9 mouse cellular contexts compared by ENCODE assay signal in the genomic region with DNA sequence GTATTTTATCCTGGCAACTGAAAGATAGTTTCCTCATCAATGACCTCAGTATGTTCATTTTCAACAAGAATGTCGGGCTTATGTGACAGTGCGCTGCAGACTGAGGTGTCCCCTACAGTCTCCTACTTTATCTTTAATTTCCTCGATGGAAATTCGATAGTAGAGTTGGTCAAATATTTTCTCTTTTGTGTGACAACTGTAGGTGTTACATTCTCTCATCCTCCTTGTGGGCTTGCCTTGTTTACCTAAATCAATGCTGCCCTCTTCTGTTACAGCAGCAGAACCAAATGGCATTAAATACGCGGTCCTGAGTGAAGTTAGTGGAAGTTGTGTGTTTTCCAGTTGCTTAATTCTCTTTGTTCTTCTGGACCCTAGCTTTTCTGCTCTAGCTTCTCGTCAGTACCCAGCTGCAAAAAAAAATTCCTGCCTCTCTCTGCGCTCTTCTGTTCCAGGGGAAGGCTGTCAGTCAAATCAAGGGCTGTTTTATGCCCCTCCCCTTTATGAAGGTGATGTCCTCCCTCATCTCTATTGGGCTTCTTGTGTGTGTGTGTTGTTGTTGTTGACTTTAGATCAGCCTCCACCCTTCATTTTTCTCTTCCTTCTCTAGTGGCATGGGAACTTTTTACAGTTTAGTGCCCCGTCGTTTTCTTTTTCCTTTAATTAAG.
DNase-seq lines count a peak whose midpoint lies in the region; ATAC-seq and TF ChIP-seq lines count a peak whose summit lies in the region.
"Had no signal": no experiment of that assay in that cellular context is flagged by ENCODE, and none has a peak within 500 bp of the region (broad histone marks: within the 10 kb centered on the region; RNA-seq: fewer than 3 reads in every experiment).

No protein-coding gene starts in this region.

- no peaks in the 10 kb centered on the region for H3K4me1 ChIP-seq in embryonic facial prominence, embryonic 11.5 days (ENCODE audit: control insufficient read depth, insufficient read depth, low read length)
- peaks cover 17% of the 10 kb centered on the region for H3K4me1 ChIP-seq in embryonic facial prominence, embryonic 10.5 days
- peaks cover 3% of the 10 kb centered on the region; the same call in 1 of the 2 replicates for H3K4me1 ChIP-seq in kidney, adult 2 months (ENCODE audit: control insufficient read depth, insufficient read depth, low read length)
- H3K4me1 ChIP-seq in neural tube, embryonic 14.5 days (ENCODE audit: control insufficient read depth, insufficient read depth, low read length) = no peaks in the 10 kb centered on the region

- 40% methylated on average over 10 of the region's 10 CpGs for WGBS in embryonic facial prominence, embryonic 11.5 days
- 44% methylated on average over 10 of the region's 10 CpGs for WGBS in embryonic facial prominence, embryonic 10.5 days
- 22% methylated on average over 10 of the region's 10 CpGs for WGBS in kidney, adult 2 months
- 48% methylated on average over 10 of the region's 10 CpGs for WGBS in neural tube, embryonic 14.5 days

- H3K27ac ChIP-seq in embryonic facial prominence, embryonic 11.5 days (replicated peaks; ENCODE audit: low read depth, low read length) = no peak overlapping the region
- H3K27ac ChIP-seq in embryonic facial prominence, embryonic 10.5 days (replicated peaks) = no peak overlapping the region
- H3K27ac ChIP-seq in kidney, adult 2 months (ENCODE audit: insufficient read depth, low read depth, low read length) = no peak overlapping the region
- H3K27ac ChIP-seq in neural tube, embryonic 14.5 days (ENCODE audit: low read depth, low read length) = no peak overlapping the region

- H3K4me2 ChIP-seq in embryonic facial prominence, embryonic 11.5 days (ENCODE audit: low read depth, low read length) = no peak overlapping the region
- no peak overlapping the region for H3K4me2 ChIP-seq in neural tube, embryonic 14.5 days (ENCODE audit: low read depth, low read length)

- H3K27me3 ChIP-seq in embryonic facial prominence, embryonic 11.5 days (ENCODE audit: control insufficient read depth, insufficient read depth, low read length) = no peaks in the 10 kb centered on the region; the same call in 1 of the 2 replicates
- no peaks in the 10 kb centered on the region for H3K27me3 ChIP-seq in embryonic facial prominence, embryonic 10.5 days (replicated peaks; ENCODE audit: low read depth, poor library complexity, severe bottlenecking)
- H3K27me3 ChIP-seq in kidney, adult 2 months (replicated peaks; ENCODE audit: control insufficient read depth, insufficient read depth, low read length) = no peaks in the 10 kb centered on the region
- H3K27me3 ChIP-seq in neural tube, embryonic 14.5 days (ENCODE audit: control insufficient read depth, insufficient read depth, low read length) = no peaks in the 10 kb centered on the region

- no peaks in the 10 kb centered on the region for H3K9me3 ChIP-seq in embryonic facial prominence, embryonic 11.5 days (replicated peaks; ENCODE audit: control insufficient read depth, low read length)
- no peaks in the 10 kb centered on the region for H3K9me3 ChIP-seq in embryonic facial prominence, embryonic 10.5 days
- H3K9me3 ChIP-seq in neural tube, embryonic 14.5 days (ENCODE audit: control insufficient read depth, low read length) = no peaks in the 10 kb centered on the region
- H3K9me3 ChIP-seq: G1E had no signal

- no peak for ATAC-seq in embryonic facial prominence, embryonic 11.5 days (replicated peaks; ENCODE audit: insufficient number of reproducible peaks, low FRiP score, low TSS enrichment, low read depth)
- peak; percentile 65; the same call in 1 of the 2 replicates for ATAC-seq in neural tube, embryonic 14.5 days (ENCODE audit: low read depth)
- ATAC-seq in cerebellum, adult (ENCODE audit: insufficient number of reproducible peaks, low FRiP score, low TSS enrichment) = no peak

- DNase-seq in embryonic facial prominence, embryonic 11.5 days (ENCODE audit: low spot score) = peak; percentile 45
- DNase-seq in embryonic facial prominence, embryonic 10.5 days (ENCODE audit: low spot score) = no peak
- DNase-seq in right cerebral cortex, adult 18-20 months = peak; percentile 16
- no peak for DNase-seq in right cerebral cortex, postnatal 25 days
- DNase-seq in kidney, adult 2 months = peak; percentile 58
- no peak for DNase-seq in ovary, postnatal 10 days (ENCODE audit: low spot score)

- H3K36me3 ChIP-seq in embryonic facial prominence, embryonic 11.5 days (replicated peaks; ENCODE audit: control insufficient read depth, insufficient read depth, low read depth, low read length) = no peaks in the 10 kb centered on the region
- H3K36me3 ChIP-seq in embryonic facial prominence, embryonic 10.5 days (replicated peaks) = no peaks in the 10 kb centered on the region
- no peaks in the 10 kb centered on the region for H3K36me3 ChIP-seq in kidney, adult 2 months (ENCODE audit: control insufficient read depth, insufficient read depth, low read length)
- no peaks in the 10 kb centered on the region for H3K36me3 ChIP-seq in neural tube, embryonic 14.5 days (ENCODE audit: control insufficient read depth, insufficient read depth, low read length)
- H3K36me3 ChIP-seq: G1E had no signal

- no peak for TF ChIP-seq POLR2A in kidney, adult 2 months (IDR thresholded peaks at IDR 0.05; ENCODE audit: low read depth, low read length)

- 0 out of 2 replicates have a peak, but pooled peaks have one; percentile 13 for TF ChIP-seq CTCF in kidney, adult 2 months (conservative IDR thresholded peaks at IDR 0.05; ENCODE audit: insufficient read depth, insufficient read length, low read depth, low read length)

- H3K4me3 ChIP-seq in embryonic facial prominence, embryonic 11.5 days (ENCODE audit: low read depth, low read length) = no peak overlapping the region
- no peak overlapping the region for H3K4me3 ChIP-seq in embryonic facial prominence, embryonic 10.5 days
- no peak overlapping the region for H3K4me3 ChIP-seq in kidney, adult 2 months (ENCODE audit: insufficient read depth, low read depth, low read length)
- no peak overlapping the region for H3K4me3 ChIP-seq in neural tube, embryonic 14.5 days (ENCODE audit: low read depth, low read length)

- H3K9ac ChIP-seq in embryonic facial prominence, embryonic 11.5 days (replicated peaks; ENCODE audit: low read length) = no peak overlapping the region
- H3K9ac ChIP-seq in neural tube, embryonic 14.5 days (replicated peaks; ENCODE audit: low read depth, low read length) = no peak overlapping the region

Comparison
In these comparisons a context has a peak if more than half of its experiments do, and no peak if none do; other contexts are left out.
1. DNase-seq: peak in embryonic facial prominence, embryonic 11.5 days (single experiment), right cerebral cortex, adult 18-20 months (single experiment) and kidney, adult 2 months (single experiment); none in embryonic facial prominence, embryonic 10.5 days (single experiment), right cerebral cortex, postnatal 25 days (single experiment) and ovary, postnatal 10 days (single experiment).